In the genomic region with DNA sequence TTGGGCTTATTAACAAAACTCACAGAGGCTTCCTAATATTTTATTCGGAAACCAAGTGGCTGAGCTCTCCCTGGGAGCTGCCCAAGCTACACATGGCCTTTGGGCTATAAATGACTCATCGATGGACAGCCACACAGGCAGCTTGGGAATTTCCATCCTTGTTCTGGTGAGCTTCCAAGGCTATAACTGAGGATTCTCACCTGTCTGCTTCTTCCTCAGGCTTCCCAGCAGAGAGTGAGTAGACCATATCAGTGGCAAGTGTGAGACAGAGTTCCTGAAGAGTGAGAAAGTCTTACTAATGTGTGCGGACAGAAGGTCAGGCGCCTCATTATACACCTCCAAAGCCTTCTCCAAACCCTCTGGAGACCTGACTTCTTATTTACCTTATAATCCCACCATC, we compare ENCODE assay signal across 26 mouse cellular contexts.
A peak's percentile ranks its signal among the peaks of the same experiment; 100 is the strongest.
DNase-seq lines count a peak whose midpoint lies in the region; ATAC-seq and TF ChIP-seq lines count a peak whose summit lies in the region.
"Had no signal": no experiment of that assay in that cellular context is flagged by ENCODE, and none has a peak within 500 bp of the region (broad histone marks: within the 10 kb centered on the region; RNA-seq: fewer than 3 reads in every experiment).

No protein-coding gene starts in this region.

- no peaks in the 10 kb centered on the region for H3K36me3 ChIP-seq in heart, adult 2 months (ENCODE audit: control insufficient read depth, insufficient read depth, low read length)
- H3K36me3 ChIP-seq in heart, embryonic 12.5 days = no peaks in the 10 kb centered on the region
- H3K36me3 ChIP-seq in myocyte (ENCODE audit: control insufficient read depth, insufficient read depth) = no peaks in the 10 kb centered on the region
- H3K36me3 ChIP-seq in liver, postnatal 0 days (replicated peaks; ENCODE audit: insufficient read depth, low read length) = no peaks in the 10 kb centered on the region
- H3K36me3 ChIP-seq: embryonic facial prominence, embryonic 12.5 days; hindbrain, embryonic 15.5 days; limb, embryonic 10.5 days; liver, embryonic 15.5 days; midbrain, embryonic 10.5 days; neural tube, embryonic 15.5 days had no signal

- no peak overlapping the region for H3K4me3 ChIP-seq in heart, adult 2 months
- no peak overlapping the region for H3K4me3 ChIP-seq in heart, embryonic 12.5 days
- no peak overlapping the region for H3K4me3 ChIP-seq in myocyte
- H3K4me3 ChIP-seq in liver, postnatal 0 days (ENCODE audit: low read depth, low read length) = no peak overlapping the region
- H3K4me3 ChIP-seq: embryonic facial prominence, embryonic 12.5 days; erythroblast, embryonic 14.5 days; hindbrain, embryonic 15.5 days; limb, embryonic 10.5 days; liver, embryonic 15.5 days; midbrain, embryonic 10.5 days; neural tube, embryonic 15.5 days had no signal

- H3ac ChIP-seq in myocyte (ENCODE audit: control insufficient read depth, insufficient read length) = no peak overlapping the region

- ATAC-seq in heart, embryonic 12.5 days (ENCODE audit: insufficient number of reproducible peaks, low FRiP score) = no peak
- no peak for ATAC-seq in erythroid progenitor cell, adult 5-6 weeks (replicated peaks; ENCODE audit: low FRiP score, poor library complexity, severe bottlenecking)
- no peak for ATAC-seq in liver, postnatal 0 days
- ATAC-seq: forebrain, embryonic 14.5 days; midbrain, embryonic 16.5 days had no signal

- intact Hi-C loops in heart, adult 2 months (cut with DNase I) = no loop called here
- intact Hi-C loops in left cerebral cortex, postnatal 14 days (cut with DNase I) = no loop called here

- peaks cover 2% of the 10 kb centered on the region; the same call in 1 of the 2 replicates for H3K4me1 ChIP-seq in heart, adult 2 months (ENCODE audit: control insufficient read depth, insufficient read depth, low read length)
- H3K4me1 ChIP-seq in heart, embryonic 12.5 days (replicated peaks) = no peaks in the 10 kb centered on the region
- no peaks in the 10 kb centered on the region for H3K4me1 ChIP-seq in liver, postnatal 0 days (ENCODE audit: insufficient read depth)
- H3K4me1 ChIP-seq: embryonic facial prominence, embryonic 12.5 days; hindbrain, embryonic 15.5 days; limb, embryonic 10.5 days; liver, embryonic 15.5 days; midbrain, embryonic 10.5 days; neural tube, embryonic 15.5 days had no signal

- DNase-seq in heart, adult 2 months = no peak
- peak; percentile 69 for DNase-seq in Muller cell, postnatal 12 days (ENCODE audit: inconsistent ontology term)
- peak; percentile 3 for DNase-seq in brain, adult 2 months (ENCODE audit: low read depth, low spot score)
- DNase-seq in left cerebral cortex, postnatal 14 days (ENCODE audit: low spot score in 2 of 2) = no peak
- DNase-seq in liver, postnatal 0 days = no peak
- DNase-seq: adrenal gland, postnatal 10 days; cerebellum, adult 11 months; cerebellum, postnatal 10 days; gastrocnemius, postnatal 25 days; heart, postnatal 4 days; liver; right cerebral cortex, postnatal 25 days; thymus, adult 18-20 months; thymus, postnatal 36 days had no signal

- H3K27ac ChIP-seq in heart, adult 2 months = peak overlapping the region; percentile 41
- H3K27ac ChIP-seq in heart, embryonic 12.5 days (ENCODE audit: poor library complexity, severe bottlenecking) = no peak overlapping the region
- H3K27ac ChIP-seq in liver, postnatal 0 days (ENCODE audit: low read depth) = no peak overlapping the region; the same call in 1 of the 2 replicates
- H3K27ac ChIP-seq: embryonic facial prominence, embryonic 12.5 days; hindbrain, embryonic 15.5 days; limb, embryonic 10.5 days; liver, embryonic 15.5 days; midbrain, embryonic 10.5 days; neural tube, embryonic 15.5 days had no signal

- no peaks in the 10 kb centered on the region for H3K79me2 ChIP-seq in heart, adult 2 months (replicated peaks; ENCODE audit: control insufficient read depth, insufficient read depth, low read length)
- H3K79me2 ChIP-seq in myocyte (ENCODE audit: control insufficient read depth, insufficient read depth) = no peaks in the 10 kb centered on the region

- no peaks in the 10 kb centered on the region for H3K27me3 ChIP-seq in heart, adult 2 months (ENCODE audit: control insufficient read depth, insufficient read depth, low read length)
- H3K27me3 ChIP-seq in heart, embryonic 12.5 days (replicated peaks) = no peaks in the 10 kb centered on the region
- no peaks in the 10 kb centered on the region for H3K27me3 ChIP-seq in myocyte (ENCODE audit: control insufficient read depth, insufficient read depth, insufficient read length)
- no peaks in the 10 kb centered on the region for H3K27me3 ChIP-seq in liver, postnatal 0 days (ENCODE audit: insufficient read depth, low read length)
- H3K27me3 ChIP-seq: embryonic facial prominence, embryonic 12.5 days; hindbrain, embryonic 15.5 days; liver, embryonic 15.5 days; neural tube, embryonic 15.5 days had no signal

- no peak overlapping the region for H3K9ac ChIP-seq in heart, adult 2 months (ENCODE audit: low read depth, low read length)
- H3K9ac ChIP-seq in heart, embryonic 12.5 days = no peak overlapping the region
- H3K9ac ChIP-seq in liver, postnatal 0 days (replicated peaks) = no peak overlapping the region
- H3K9ac ChIP-seq: embryonic facial prominence, embryonic 12.5 days; hindbrain, embryonic 15.5 days; liver, embryonic 15.5 days; neural tube, embryonic 15.5 days had no signal

- no peak for TF ChIP-seq POLR2A in heart, adult 2 months (IDR thresholded peaks at IDR 0.05; ENCODE audit: insufficient read depth, low read depth, low read length)
- no peak for TF ChIP-seq POLR2A in myocyte (IDR thresholded peaks at IDR 0.05; ENCODE audit: insufficient read length, low read depth)

- WGBS in heart, adult 2 months = 74% methylated on average over 4 of the region's 4 CpGs
- 83% methylated on average over 4 of the region's 4 CpGs for WGBS in heart, embryonic 12.5 days
- WGBS in liver, postnatal 0 days (ENCODE audit: insufficient replicate concordance) = 76% methylated on average over 4 of the region's 4 CpGs

- H3K9me3 ChIP-seq in heart, embryonic 12.5 days (replicated peaks) = no peaks in the 10 kb centered on the region
- H3K9me3 ChIP-seq in liver, postnatal 0 days (ENCODE audit: low read length) = no peaks in the 10 kb centered on the region
- H3K9me3 ChIP-seq: embryonic facial prominence, embryonic 12.5 days; hindbrain, embryonic 15.5 days; limb, embryonic 10.5 days; liver, embryonic 15.5 days; midbrain, embryonic 10.5 days; neural tube, embryonic 15.5 days had no signal

- TF ChIP-seq EP300 in heart, adult 2 months (IDR thresholded peaks at IDR 0.05; ENCODE audit: insufficient read depth, low read depth, low read length) = no peak
- TF ChIP-seq EP300 in liver, postnatal 0 days (IDR thresholded peaks at IDR 0.05; ENCODE audit: low read depth) = no peak

- no peak for TF ChIP-seq CTCF in heart, adult 2 months (IDR thresholded peaks at IDR 0.05)
- TF ChIP-seq CTCF in liver, postnatal 0 days (IDR thresholded peaks at IDR 0.05; ENCODE audit: low read depth) = no peak

- H3K4me2 ChIP-seq in heart, embryonic 12.5 days = no peak overlapping the region
- H3K4me2 ChIP-seq in myocyte (ENCODE audit: low read depth) = peak overlapping the region; percentile 47
- H3K4me2 ChIP-seq in liver, postnatal 0 days (ENCODE audit: low read depth, low read length) = no peak overlapping the region
- H3K4me2 ChIP-seq: embryonic facial prominence, embryonic 12.5 days; hindbrain, embryonic 15.5 days; liver, embryonic 15.5 days; neural tube, embryonic 15.5 days had no signal

TF ChIP-seq in myocyte, 11 proteins besides CTCF, POLR2A, EP300 and RAD21:
- TF ChIP-seq TCF12 (IDR thresholded peaks at IDR 0.05; ENCODE audit: insufficient read depth, poor library complexity, severe bottlenecking) = peak; percentile 10
- no peak for TF ChIP-seq CEBPB (IDR thresholded peaks at IDR 0.05; ENCODE audit: insufficient read depth, poor library complexity, severe bottlenecking)
- TF ChIP-seq MYOD1 (IDR thresholded peaks at IDR 0.05; ENCODE audit: control insufficient read depth in 1 of 3, insufficient read length in 2 of 3, low read depth in 2 of 3) = peak in 2 of 3 experiments; percentile 44 to 64
- TF ChIP-seq MYOG (IDR thresholded peaks at IDR 0.05; ENCODE audit: control insufficient read depth in 1 of 3, insufficient read depth in 1 of 3, insufficient read length in 2 of 3, low read depth in 2 of 3) = peak in 2 of 3 experiments; percentile 28 to 56
- TF ChIP-seq MAX (IDR thresholded peaks at IDR 0.05; ENCODE audit: low read depth) = peak; percentile 20
TF ChIP-seq in myocyte: peak in this region for 4.

Comparison
In these comparisons a context has a peak if more than half of its experiments do, and no peak if none do; other contexts are left out.
1. DNase-seq: peak in Muller cell, postnatal 12 days (single experiment) and brain, adult 2 months (single experiment); none in heart, adult 2 months (0 of 2), left cerebral cortex, postnatal 14 days (0 of 2) and liver, postnatal 0 days (single experiment).